In genomic region chr3:55476694-55477093, GRCm38 (mm10) we compare ENCODE assay signal across 14 mouse cellular contexts. TPM values are rescaled to one million over a fixed set of nuclear protein-coding genes. Genes with fewer than 3 reads are reported as not detected.
DNase-seq lines count a peak whose midpoint lies in the region; ATAC-seq lines count a peak whose summit lies in the region.
"Had no signal": no experiment of that assay in that cellular context is flagged by ENCODE, and none has a peak within 500 bp of the region (broad histone marks: within the 10 kb centered on the region; RNA-seq: fewer than 3 reads in every experiment).

No protein-coding gene starts in this region.

- peak; percentile 76 for DNase-seq in left cerebral cortex, adult 11 months (ENCODE audit: low spot score)
- DNase-seq in left cerebral cortex, postnatal 4 days, result no peak
- DNase-seq in layer of hippocampus, adult 8-10 months (ENCODE audit: low spot score in 2 of 2), result peak; percentile 83 to 86
- DNase-seq in left cerebral cortex, postnatal 25 days (ENCODE audit: low spot score in 2 of 2), result peak; percentile 76 to 97
- DNase-seq in urinary bladder, postnatal 4 days (ENCODE audit: low spot score in 2 of 2), result no peak
- DNase-seq in ovary, postnatal 14 days (ENCODE audit: low spot score), result no peak
- DNase-seq: embryo, embryonic 11 days; midbrain, embryonic 14.5 days; thymus, postnatal 25 days had no signal

- intact Hi-C loops in left cerebral cortex, postnatal 4 days (cut with DNase I), result no loop called here
- intact Hi-C loops in left cerebral cortex, postnatal 25 days (cut with DNase I), result loop anchor here (5.0 kb wide), 2 partner anchors 34 to 104 kb away; no protein-coding TSS in a partner anchor

- no peak for ATAC-seq in granulocyte monocyte progenitor cell, adult 5-6 weeks (replicated peaks; ENCODE audit: poor library complexity, severe bottlenecking)
- ATAC-seq in monocyte, adult 5-6 weeks (replicated peaks; ENCODE audit: insufficient number of reproducible peaks, low FRiP score, low TSS enrichment, poor library complexity, severe bottlenecking), result no peak
- ATAC-seq: intestine, embryonic 15.5 days had no signal

RNA-seq across cellular contexts. Expression of gene Gm21954, which starts 4.7 kb away (rescaled TPM):
- not detected for total RNA-seq in left cerebral cortex, postnatal 4 days (2021)
- not detected for total RNA-seq in layer of hippocampus, adult 8-10 months (2022)
- total RNA-seq in left cerebral cortex, postnatal 25 days (2021), result not detected
- total RNA-seq in granulocyte monocyte progenitor cell, adult 5-6 weeks (2014; fragmentation: Nextera tagmentation), result not detected in 2 replicates
- total RNA-seq in granulocyte monocyte progenitor cell, adult 5-6 weeks (2017), result not detected in 2 replicates
- total RNA-seq in monocyte, adult 5-6 weeks (2017), result not detected in 3 replicates
- total RNA-seq: hematopoietic stem cell, adult 5-6 weeks; MEL had no signal

Comparison
In these comparisons a context has a peak if more than half of its experiments do, and no peak if none do; other contexts are left out.
1. DNase-seq: peak in left cerebral cortex, adult 11 months (single experiment), layer of hippocampus, adult 8-10 months (2 of 2) and left cerebral cortex, postnatal 25 days (2 of 2); none in left cerebral cortex, postnatal 4 days (single experiment), urinary bladder, postnatal 4 days (0 of 2) and ovary, postnatal 14 days (single experiment).